Mouse (Mus musculus) Muller cell, postnatal 12 days (primary cell): ENCODE results near the gene Nup35.

Experiments
- DNase-seq: peaks from one replicate; pipeline ENCODE4 v3.0.0-alpha.2; 2015; ENCODE audit errors: inconsistent ontology term

Gene Nup35

GRCm38 (mm10) chr2:80638364-80639241 lies 21.6 kb downstream of the Nup35 start:
- peak; percentile 88 for DNase-seq

- no peak for DNase-seq
Observed at GRCm38 (mm10) chr2:80639398-80639797, 22.4 kb downstream of the Nup35 start.

GRCm38 (mm10) chr2:80639864-80640263 lies 22.8 kb downstream of the Nup35 start:
- peak; percentile 12 for DNase-seq

- no peak for DNase-seq
Observed at GRCm38 (mm10) chr2:80661414-80661813, 44.4 kb downstream of the Nup35 start.

- no peak for DNase-seq
Observed at GRCm38 (mm10) chr2:80662682-80663081, 45.6 kb downstream of the Nup35 start.

- DNase-seq = peak; percentile 58
Observed at GRCm38 (mm10) chr2:80667396-80667964, 50.4 kb downstream of the Nup35 start.

GRCm38 (mm10) chr2:80669868-80670666 lies 53.0 kb downstream of the Nup35 start:
- DNase-seq = no peak

GRCm38 (mm10) chr2:80678803-80679202 lies 61.8 kb downstream of the Nup35 start:
- no peak for DNase-seq

- DNase-seq = no peak
Observed at GRCm38 (mm10) chr2:80683727-80684239, 66.7 kb downstream of the Nup35 start.

GRCm38 (mm10) chr2:80684396-80685071 lies 67.5 kb downstream of the Nup35 start:
- DNase-seq = no peak

- DNase-seq = peak; percentile 11
Observed at GRCm38 (mm10) chr2:80688261-80688660, 71.2 kb downstream of the Nup35 start.

- DNase-seq = no peak
Observed at GRCm38 (mm10) chr2:80707429-80707828, 90.4 kb downstream of the Nup35 start.
